Mouse (Mus musculus) brain, embryonic 14.5 days (tissue): ENCODE measurements around the gene Rcc2. TPM values are rescaled to one million over a fixed set of nuclear protein-coding genes. Genes with fewer than 3 reads are reported as not detected.
A peak's percentile ranks its signal among the peaks of the same experiment; 100 is the strongest.

ENCODE experiments used
- DNase-seq: peaks from one replicate; pipeline ENCODE4 v3.0.0-alpha.2; 2011; ENCODE audit warnings: low read depth
- CTCF ChIP-seq: fragments of 200-500 bp; IDR thresholded peaks from 2 replicates; pipeline ENCODE4 v1.5.1; 2012; ENCODE audit warnings: inconsistent platforms, mild to moderate bottlenecking, moderate library complexity, borderline replicate concordance; ENCODE audit not compliant: insufficient read depth, insufficient read length; ENCODE audit errors: extremely low read depth
- POLR2A ChIP-seq: fragments of 200-500 bp; IDR thresholded peaks from 2 replicates; pipeline ENCODE4 v1.6.1; 2012; ENCODE audit warnings: mild to moderate bottlenecking, inconsistent platforms, borderline replicate concordance; ENCODE audit not compliant: poor library complexity, insufficient read depth, insufficient read length, severe bottlenecking; ENCODE audit errors: extremely low read depth
- polyA plus RNA-seq: library from polyadenylated mRNA; depleted of rRNA; stranded (reverse); fragments of >200 nt; gene quantifications from 2 replicates; pipeline ENCODE4 v1.2.3, GENCODE M21; 2012; rRNA removed

Rcc2 gene
- polyA plus RNA-seq, 1 experiment = 104 TPM

DNA sequence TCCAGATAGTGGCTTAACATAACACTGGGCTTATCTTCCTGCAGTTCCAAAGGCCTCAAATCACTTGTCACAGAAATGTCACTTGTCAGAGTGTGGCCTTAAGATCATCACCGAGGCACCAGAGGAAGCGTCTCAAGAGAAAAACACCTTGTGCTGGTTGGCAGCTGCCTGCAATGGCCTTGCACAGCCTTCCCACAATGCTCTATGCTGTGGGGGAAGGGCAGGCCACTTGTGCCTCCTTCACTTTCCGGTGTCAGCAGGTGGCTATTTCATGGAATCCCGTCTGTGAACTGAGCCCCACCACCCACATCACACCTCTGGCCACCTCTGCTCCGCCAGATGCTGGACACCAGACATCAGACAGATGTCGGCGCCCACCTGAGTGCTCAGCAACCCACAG, 53.0 kb downstream of the Rcc2 start:
- TF ChIP-seq CTCF (no peak), POLR2A (no peak)
- no peak for DNase-seq

DNA sequence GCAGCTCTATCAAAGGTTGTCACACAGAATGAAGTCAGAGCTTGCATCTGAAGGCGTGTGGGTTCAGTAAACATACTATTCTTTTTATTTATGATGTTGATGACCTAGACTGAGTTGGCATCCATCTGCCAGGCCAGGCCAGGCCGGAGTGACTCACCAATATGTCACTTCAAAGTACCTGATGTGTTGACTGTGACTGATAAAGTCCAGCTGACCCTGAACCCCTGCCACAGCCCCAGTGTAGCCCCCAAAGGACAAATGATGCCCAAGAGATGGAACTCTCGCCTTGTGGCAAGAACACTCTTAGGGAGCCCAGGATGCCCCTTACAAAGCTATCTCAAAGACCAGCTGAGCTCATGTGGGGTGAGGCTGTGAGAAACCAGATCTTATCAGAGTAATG, 55.5 kb downstream of the Rcc2 start:
- no peak for DNase-seq
- TF ChIP-seq POLR2A = no peak
- TF ChIP-seq CTCF = no peak

DNA sequence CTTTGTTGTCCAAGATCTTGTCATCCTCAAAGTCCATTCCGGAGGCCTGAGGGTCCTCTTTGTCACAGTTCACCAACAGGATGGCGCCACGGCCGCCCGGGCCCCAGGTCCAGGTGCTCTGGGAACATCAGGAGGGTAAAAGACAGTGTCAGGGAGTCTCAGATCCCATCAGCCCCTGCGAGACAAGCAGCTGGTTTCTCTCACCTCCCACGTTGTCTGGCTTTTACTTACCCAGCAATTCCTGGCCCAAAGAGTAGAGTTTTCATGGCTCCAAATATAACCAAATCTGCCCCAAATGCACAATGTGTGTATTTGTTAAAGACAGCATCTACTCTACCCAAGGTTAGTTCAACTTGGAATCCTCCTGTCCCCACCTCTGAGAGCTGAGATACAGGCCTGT, 61.3 kb downstream of the Rcc2 start:
- DNase-seq = no peak
- TF ChIP-seq CTCF (no peak), POLR2A (no peak)

- TF ChIP-seq POLR2A (no peak), CTCF (peak; percentile 58)
- no peak for DNase-seq
Observed at GRCm38 (mm10) chr4:140763158-140763557, 62.8 kb downstream of the Rcc2 start.

- DNase-seq = no peak
- no peak for TF ChIP-seq POLR2A
- no peak for TF ChIP-seq CTCF
Observed at GRCm38 (mm10) chr4:140765936-140766335, 65.6 kb downstream of the Rcc2 start.

DNA sequence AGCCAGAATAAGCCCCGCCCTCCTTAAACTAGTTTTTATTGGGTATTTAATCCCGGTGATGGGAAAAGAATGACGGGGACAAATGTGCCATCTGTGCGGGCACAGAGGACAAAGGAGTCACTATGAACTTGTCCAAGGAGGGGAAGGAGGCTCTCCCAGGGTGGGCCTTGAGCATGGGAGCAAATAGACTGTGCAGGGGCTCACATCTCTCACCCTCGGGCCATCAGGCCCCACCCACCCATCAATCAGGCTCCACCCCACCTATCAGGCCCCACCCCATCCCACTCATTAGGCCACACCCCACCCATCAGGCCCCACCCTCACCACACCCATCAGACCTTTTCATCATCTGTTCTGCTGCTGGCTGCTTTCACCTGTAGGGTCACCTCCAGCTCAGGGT, 68.6 kb downstream of the Rcc2 start:
- no peak for DNase-seq
- no peak for TF ChIP-seq CTCF
- no peak for TF ChIP-seq POLR2A

- DNase-seq = peak; percentile 27
- TF ChIP-seq CTCF (no peak), POLR2A (no peak)
Observed at GRCm38 (mm10) chr4:140770433-140770832, 70.1 kb downstream of the Rcc2 start.

GRCm38 (mm10) chr4:140771091-140771490, 70.8 kb downstream of the Rcc2 start:
- DNase-seq = no peak
- TF ChIP-seq CTCF (no peak), POLR2A (no peak)

Other genes with a start within 250 kb of the Rcc2 start
- gene Arhgef10l, start 34.5 kb upstream of the Rcc2 start, polyA plus RNA-seq = 43.4 and 45.9 TPM in 2 replicates
- gene Padi6, start 42.1 kb downstream of the Rcc2 start, polyA plus RNA-seq = 0.04 TPM in 1 of 2 replicates, not detected in the other
- gene Padi4, start 73.7 kb downstream of the Rcc2 start, polyA plus RNA-seq = 0.11 and 0.14 TPM in 2 replicates
- gene Padi3, start 110.1 kb downstream of the Rcc2 start, polyA plus RNA-seq = 0.01 and 0.05 TPM in 2 replicates
- gene Padi1, start 145.2 kb downstream of the Rcc2 start, polyA plus RNA-seq = 0.03 TPM in 2 replicates
- 0.43 and 0.67 TPM in 2 replicates for gene Padi2, start 205.8 kb downstream of the Rcc2 start, polyA plus RNA-seq